Mouse (Mus musculus) liver, embryonic 14.5 days (tissue): ENCODE data around the gene Id3. TPM values are rescaled to one million over a fixed set of nuclear protein-coding genes. Genes with fewer than 3 reads are reported as not detected.

Source experiments
- ATAC-seq: fragments of 200-750 bp; cut with Nextera tagmentation; 2 replicates; pipeline ENCODE4 v1.8.0; 2017; ENCODE audit warnings: moderate number of reproducible peaks, mild to moderate bottlenecking, moderate library complexity; ENCODE audit not compliant: insufficient read depth
- DNase-seq, 3 experiments: peaks; one replicate each; pipeline ENCODE4 v3.0.0-alpha.2; 2012 to 2013; ENCODE audit warnings: low read depth in 3 of 3, low spot score in 3 of 3
- H3K27ac ChIP-seq: fragments of 300-500 bp; sonication (generic); 2 replicates; pipeline ENCODE4 v1.5.1; 2014; ENCODE audit warnings: moderate library complexity, mild to moderate bottlenecking, control low read depth, inconsistent platforms
- H3K27me3 ChIP-seq: fragments of 300-500 bp; sonication (generic); 2 replicates; pipeline ENCODE4 v1.6.1; 2014; ENCODE audit warnings: mild to moderate bottlenecking, low read length, moderate library complexity; ENCODE audit not compliant: control insufficient read depth, insufficient read depth
- H3K36me3 ChIP-seq: fragments of 300-500 bp; sonication (generic); replicated peaks from 2 replicates; pipeline ENCODE4 v1.6.1; 2014; ENCODE audit warnings: low read depth; ENCODE audit not compliant: control insufficient read depth, insufficient read depth
- H3K4me1 ChIP-seq, 2 experiments: fragments of 200-500 bp in 1 of 2; fragments of 300-500 bp in 1 of 2; sonication (generic) in 1 of 2; replicated peaks; 2 replicates each; pipeline ENCODE4 v1.6.1; 2012 to 2014; ENCODE audit warnings: antibody characterized with exemption in 1 of 2, inconsistent platforms in 1 of 2, low read length in 1 of 2; ENCODE audit not compliant: control insufficient read depth in 2 of 2, insufficient read depth in 2 of 2
- H3K4me2 ChIP-seq: fragments of 300-500 bp; sonication (generic); 2 replicates; pipeline ENCODE4 v1.6.1; 2014; ENCODE audit warnings: low read depth, mild to moderate bottlenecking, control low read depth, moderate library complexity
- H3K4me3 ChIP-seq, 2 experiments: fragments of 200-500 bp in 1 of 2; fragments of 300-500 bp in 1 of 2; sonication (generic) in 1 of 2; 2 replicates each; pipeline ENCODE4 v1.5.1; 2012 to 2014; ENCODE audit warnings: low read depth in 2 of 2, low read length in 2 of 2, mild to moderate bottlenecking in 2 of 2, control low read depth in 1 of 2, inconsistent platforms in 1 of 2, moderate library complexity in 1 of 2; ENCODE audit not compliant: insufficient read depth in 1 of 2
- H3K9ac ChIP-seq: fragments of 300-500 bp; sonication (generic); replicated peaks from 2 replicates; pipeline ENCODE4 v1.6.1; 2014; ENCODE audit warnings: mild to moderate bottlenecking, control low read depth, moderate library complexity
- H3K9me3 ChIP-seq: fragments of 300-500 bp; sonication (generic); 2 replicates; pipeline ENCODE4 v1.6.1; 2016; ENCODE audit warnings: low read length, mixed read lengths; ENCODE audit not compliant: control insufficient read depth
- CTCF ChIP-seq: IDR thresholded peaks from 2 replicates; pipeline ENCODE4 v1.5.1; 2016; ENCODE audit warnings: antibody characterized with exemption, low read depth, control low read depth
- EP300 ChIP-seq: IDR thresholded peaks from 2 replicates; pipeline ENCODE4 v1.6.1; 2016; ENCODE audit warnings: antibody characterized with exemption, low read depth
- WGBS: fragments of 180-500 bp; shearing (Covaris S2); extraction: QIAGEN DNeasy Blood & Tissue Kit; methylation state at CpG from one replicate; pipeline ENCODE4 v1.1.7; 2014; ENCODE audit not compliant: insufficient replicate concordance; 5-methylcytosine and 5-hydroxymethylcytosine counted together
- polyA plus RNA-seq, 2 experiments: library from polyadenylated mRNA; depleted of rRNA in 1 of 2; stranded (reverse) in 1 of 2; unstranded in 1 of 2; fragments of >200 nt; fragmentation: Nextera tagmentation in 1 of 2; extraction: Ambion mirVana in 1 of 2; gene quantifications; 2 replicates each; pipeline versions ENCODE4 v1.2.1 to v1.2.3; 2012 to 2014

The Id3 gene
- polyA plus RNA-seq, 2 experiments = 23.0 to 33.8 TPM

DNA sequence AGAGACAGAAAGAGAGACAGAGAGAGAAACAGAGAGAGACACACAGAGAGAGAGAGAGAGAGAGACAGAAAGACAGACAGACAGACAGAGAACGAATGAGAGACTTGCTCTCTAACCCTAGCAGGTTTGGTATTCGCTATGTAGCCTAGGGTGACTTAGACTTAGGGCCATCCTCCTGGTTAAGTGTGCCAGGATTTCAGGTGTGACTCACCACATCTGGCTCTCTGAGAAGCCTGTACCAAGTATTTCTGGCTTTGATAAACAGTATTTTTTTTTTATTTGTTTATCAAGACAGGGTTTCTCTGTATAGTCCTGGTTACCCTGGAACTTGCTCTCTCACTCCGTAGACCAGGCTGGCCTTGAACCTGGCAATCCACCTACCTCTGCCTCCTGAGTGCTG is 24.4 kb downstream of the Id3 start:
- TF ChIP-seq CTCF = no peak
- TF ChIP-seq EP300 = no peak
- WGBS = 79% methylated on average over 3 of the region's 3 CpGs
- no peak for ATAC-seq
- Histone ChIP-seq H3K27me3 (no peaks in the 10 kb centered on the region), H3K9me3 (no peaks in the 10 kb centered on the region), H3K27ac (no peak overlapping the region), H3K9ac (no peak overlapping the region), H3K4me1 (peaks cover 6 to 8% of the 10 kb centered on the region in 2 experiments; a peak in 3 of 4 replicates), H3K4me2 (no peak overlapping the region), H3K36me3 (no peaks in the 10 kb centered on the region), H3K4me3 (no peak overlapping the region)
- no peak for DNase-seq

DNA sequence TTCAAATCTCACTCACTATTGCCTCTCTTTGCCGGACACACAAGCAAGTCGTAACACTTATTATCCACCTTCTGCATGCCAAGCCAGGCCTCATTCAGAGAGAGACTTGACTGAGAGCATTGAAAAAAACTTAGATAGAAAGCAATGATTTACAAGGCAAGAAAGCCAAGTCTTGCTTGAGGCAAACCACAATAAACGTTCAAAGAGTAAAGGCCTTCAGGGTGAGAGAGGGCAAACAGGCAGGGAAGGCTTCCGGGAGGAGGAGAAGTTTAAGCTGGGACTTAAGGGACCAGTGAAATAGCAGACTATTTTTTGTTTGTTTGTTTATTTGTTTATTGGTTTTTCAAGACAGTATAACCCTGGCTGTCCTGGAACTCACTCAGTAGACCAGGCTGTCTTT is 27.1 kb downstream of the Id3 start:
- no peaks in the 10 kb centered on the region for H3K27me3 ChIP-seq
- H3K4me2 ChIP-seq = no peak overlapping the region
- peaks cover 14% of the 10 kb centered on the region for H3K36me3 ChIP-seq
- WGBS = 75% methylated on average over 4 of the region's 4 CpGs
- ATAC-seq (no peak), DNase-seq (no peak)
- no peaks in the 10 kb centered on the region for H3K9me3 ChIP-seq
- no peak overlapping the region for H3K4me3 ChIP-seq
- TF ChIP-seq CTCF = no peak
- TF ChIP-seq EP300 = no peak
- no peak overlapping the region for H3K27ac ChIP-seq
- H3K9ac ChIP-seq = no peak overlapping the region
- peaks cover 18 to 19% of the 10 kb centered on the region in 2 experiments for H3K4me1 ChIP-seq

DNA sequence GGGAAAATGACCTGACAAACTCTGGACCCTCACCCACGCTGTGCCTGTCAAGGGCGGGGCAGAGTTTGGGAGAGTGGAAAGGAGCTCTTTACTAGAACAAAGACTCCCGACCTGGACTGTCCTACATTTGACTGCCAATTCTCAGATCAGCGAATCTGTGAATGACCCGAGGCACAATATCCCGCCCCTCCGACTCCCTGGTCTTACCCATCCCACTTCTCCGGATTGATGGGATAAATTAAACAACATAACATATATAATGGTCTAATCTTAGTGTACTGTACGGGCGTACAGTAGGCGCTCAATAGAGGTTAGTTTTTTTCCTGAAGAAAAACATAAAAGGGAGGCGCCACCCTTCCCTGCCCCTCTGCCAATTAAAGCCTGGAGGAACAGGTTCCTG is 28.2 kb downstream of the Id3 start:
- Histone ChIP-seq H3K4me1 (peaks cover 29 to 30% of the 10 kb centered on the region in 2 experiments), H3K9me3 (no peaks in the 10 kb centered on the region), H3K4me2 (peak overlapping the region; percentile 97), H3K27me3 (no peaks in the 10 kb centered on the region), H3K27ac (peak overlapping the region; percentile 94), H3K4me3 (peak overlapping the region; percentile 39 to 68), H3K36me3 (peaks cover 24% of the 10 kb centered on the region), H3K9ac (peak overlapping the region; percentile 90)
- no peak for TF ChIP-seq EP300
- TF ChIP-seq CTCF = no peak
- ATAC-seq (no peak), DNase-seq (no peak)
- WGBS = 31% methylated on average over 12 of the region's 12 CpGs

DNA sequence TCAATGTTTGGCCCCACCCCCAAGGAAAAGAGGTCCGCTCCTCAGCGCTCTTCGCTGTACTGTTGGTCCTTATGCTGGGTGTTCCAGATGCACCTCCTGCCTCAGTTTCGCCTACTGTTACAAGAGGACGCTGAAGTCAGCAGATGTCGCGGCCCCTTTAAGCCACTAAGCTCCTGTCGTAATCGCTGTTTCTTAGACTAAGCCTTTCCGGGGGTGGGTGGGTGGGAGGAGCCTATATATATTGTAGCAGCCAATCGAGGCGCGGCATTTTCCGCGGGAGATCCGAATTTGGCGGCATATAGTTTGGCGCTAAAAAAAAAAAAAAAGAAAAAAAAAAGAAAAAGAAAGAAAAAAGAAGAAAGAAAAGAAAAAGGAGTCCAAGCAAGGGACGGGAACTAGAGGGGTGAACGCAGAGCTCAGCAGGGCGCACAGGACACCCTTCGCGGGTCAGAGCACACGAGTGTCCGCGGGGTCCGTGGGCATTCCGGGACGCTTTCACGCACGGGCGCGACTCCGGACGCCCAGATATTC is 28.8 kb downstream of the Id3 start, which contains the start of gene E2f2:
TSS of gene E2f2 (plus strand) at position 384 of the 531 bp plus-strand sequence.
- H3K9me3 ChIP-seq = no peaks in the 10 kb centered on the region
- DNase-seq (peak; percentile 72 to 75 (median 73)), ATAC-seq (peak; percentile 50)
- WGBS = 2% methylated on average over 35 of the region's 35 CpGs
- TF ChIP-seq CTCF (no peak), EP300 (no peak; the same call in 1 of the 2 replicates)
- peak within 1 kb of the TSS; percentile 97 for H3K4me2 ChIP-seq
- H3K36me3 ChIP-seq = peaks cover 28% of the 10 kb centered on the region
- H3K27me3 ChIP-seq = no peaks in the 10 kb centered on the region
- H3K9ac ChIP-seq = peak within 1 kb of the TSS; percentile 99
- peaks cover 35 to 36% of the 10 kb centered on the region in 2 experiments for H3K4me1 ChIP-seq
- H3K27ac ChIP-seq = peak within 1 kb of the TSS; percentile 96
- peak within 1 kb of the TSS; percentile 68 to 95 for H3K4me3 ChIP-seq

DNA sequence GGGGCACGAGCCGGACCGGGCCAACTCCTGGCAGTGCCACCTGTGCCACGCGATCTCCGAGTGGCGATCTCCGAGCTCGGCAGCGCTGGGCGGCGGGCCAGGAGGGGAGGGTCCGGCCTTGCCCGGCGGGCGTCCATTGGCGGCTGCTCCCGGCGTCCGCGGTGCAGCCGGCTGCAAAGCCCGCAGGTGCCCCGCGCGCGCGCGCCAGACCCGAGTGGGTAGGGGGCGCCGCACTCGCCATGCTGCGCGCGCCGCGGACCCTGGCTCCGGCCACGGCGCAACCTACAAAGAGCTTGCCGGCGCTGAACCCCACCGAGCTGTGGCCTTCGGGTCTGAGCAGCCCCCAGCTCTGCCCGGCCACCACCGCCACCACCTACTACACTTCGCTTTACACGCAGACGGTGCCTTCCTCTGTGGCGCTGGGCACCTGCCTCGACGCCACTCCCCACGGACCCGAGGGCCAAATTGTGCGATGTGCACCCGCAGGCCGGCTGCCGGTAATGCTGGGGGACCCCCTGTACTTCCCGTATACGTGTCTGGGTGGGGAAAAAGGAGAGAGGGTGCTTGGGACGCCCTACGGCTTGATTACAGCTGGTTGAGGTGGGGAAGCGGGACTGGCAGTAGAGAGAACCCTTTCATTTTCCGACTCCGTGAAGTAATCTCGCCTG is 29.4 kb downstream of the Id3 start:
- no peak for ATAC-seq
- peaks cover 28% of the 10 kb centered on the region for H3K36me3 ChIP-seq
- no peaks in the 10 kb centered on the region for H3K9me3 ChIP-seq
- peak overlapping the region; percentile 96 for H3K27ac ChIP-seq
- H3K27me3 ChIP-seq = no peaks in the 10 kb centered on the region
- DNase-seq = no peak
- H3K9ac ChIP-seq = peak overlapping the region; percentile 99
- peak overlapping the region; percentile 68 to 92 for H3K4me3 ChIP-seq
- 0% methylated on average over 61 of the region's 67 CpGs for WGBS
- H3K4me1 ChIP-seq = peaks cover 38 to 41% of the 10 kb centered on the region in 2 experiments
- no peak for TF ChIP-seq CTCF
- TF ChIP-seq EP300 = no peak
- H3K4me2 ChIP-seq = peak overlapping the region; percentile 97
